Mouse (Mus musculus) thymus, postnatal 14 days (tissue): ENCODE measurements around the gene Gm49352.
"Not testable (repeated sequence)": the region's sequence is repeated elsewhere in the genome, so short reads cannot be mapped to it uniquely, and the experiment has no call there.

Experiments used
- DNase-seq: peaks from one replicate; pipeline ENCODE4 v3.0.0; 2021

Gm49352 gene

DNA sequence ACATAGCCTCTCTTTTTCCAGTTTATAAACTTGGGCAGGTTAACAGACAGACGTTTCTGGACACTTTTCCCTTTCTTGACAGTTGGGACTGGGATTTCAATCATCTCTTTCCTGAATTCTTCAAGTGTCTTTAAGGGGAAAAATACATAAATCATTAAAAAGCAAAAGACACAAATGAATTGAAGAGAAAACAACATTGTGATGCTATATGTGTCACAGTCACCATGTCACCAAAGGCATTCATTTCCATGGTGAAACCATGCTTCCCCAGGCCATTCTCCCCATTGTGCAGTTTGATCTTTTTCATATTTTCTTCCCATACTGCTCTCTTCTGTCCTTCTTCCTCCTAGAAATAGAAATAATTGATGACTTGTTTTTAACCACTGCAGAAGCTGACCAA, at the start of gene Gm49352:
Gene Gm49352, minus strand, starts transcription at position 101 of the 400 bp plus-strand sequence.
- not testable (repeated sequence) for DNase-seq

- no peak for DNase-seq
Observed at GRCm38 (mm10) chr13:61570027-61570426, 2.1 kb upstream of the Gm49352 start, which contains the start of gene Cts3. Gene Cts3 (minus strand): TSS chr13:61570127.

GRCm38 (mm10) chr13:61541631-61542030, 26.3 kb downstream of the Gm49352 start, which contains the start of gene Ctsm:
Gene Ctsm (minus strand): TSS chr13:61541839.
- no peak for DNase-seq
